ENCODE assay signal across 27 mouse cellular contexts in the genomic region with DNA sequence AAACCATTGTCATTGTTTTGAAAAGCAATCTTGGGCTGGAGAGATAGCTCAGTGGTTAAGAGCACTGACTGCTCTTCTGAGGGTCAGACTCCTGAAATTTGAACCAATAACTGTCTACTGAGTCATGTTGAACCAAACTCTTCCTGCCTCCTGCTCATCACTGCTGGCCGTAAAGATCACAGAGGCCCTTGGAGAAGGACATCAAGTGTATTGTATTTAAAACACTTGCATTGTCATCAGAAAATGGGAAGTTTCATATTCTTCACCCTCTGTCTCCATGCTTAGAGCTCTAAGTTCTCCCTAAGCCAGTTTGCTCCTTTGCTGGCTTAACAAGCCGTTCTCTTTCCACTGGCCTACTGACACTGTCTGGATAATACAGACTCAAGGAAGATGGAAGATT. TPM values are rescaled to one million over a fixed set of nuclear protein-coding genes. Genes with fewer than 3 reads are reported as not detected.
A peak's percentile ranks its signal among the peaks of the same experiment; 100 is the strongest.
DNase-seq lines count a peak whose midpoint lies in the region; ATAC-seq and TF ChIP-seq lines count a peak whose summit lies in the region.
"Had no signal": no experiment of that assay in that cellular context is flagged by ENCODE, and none has a peak within 500 bp of the region (broad histone marks: within the 10 kb centered on the region; RNA-seq: fewer than 3 reads in every experiment).

No protein-coding gene starts in this region.

- no peak for TF ChIP-seq CTCF in bone marrow, adult 2 months (IDR thresholded peaks at IDR 0.05; ENCODE audit: control insufficient read depth, insufficient read depth, low read length)
- no peak for TF ChIP-seq CTCF in hindbrain, postnatal 0 days (IDR thresholded peaks at IDR 0.05; ENCODE audit: low read depth)

- H3K9me3 ChIP-seq in hindbrain, postnatal 0 days (ENCODE audit: low read length) = no peaks in the 10 kb centered on the region
- H3K9me3 ChIP-seq: embryonic facial prominence, embryonic 12.5 days; embryonic facial prominence, embryonic 15.5 days; forebrain, embryonic 15.5 days; heart, embryonic 10.5 days; heart, embryonic 13.5 days had no signal

- DNase-seq in adrenal gland, adult 18-20 months (ENCODE audit: low spot score in 2 of 2) = no peak
- DNase-seq in hindbrain, postnatal 0 days (ENCODE audit: low spot score) = no peak
- no peak for DNase-seq in adrenal gland, postnatal 10 days
- DNase-seq: adrenal gland, postnatal 25 days; cerebellum, adult 11 months; cerebellum, adult 2 months; cerebellum, adult 9-11 months; cerebellum, postnatal 25 days; gastrocnemius, postnatal 25 days; heart, adult 2 months; heart, postnatal 14 days; heart, postnatal 4 days had no signal

- no peaks in the 10 kb centered on the region for H3K27me3 ChIP-seq in myocyte (ENCODE audit: control insufficient read depth, insufficient read depth, insufficient read length)
- H3K27me3 ChIP-seq in hindbrain, postnatal 0 days (ENCODE audit: insufficient read depth, low read length) = no peaks in the 10 kb centered on the region
- H3K27me3 ChIP-seq: embryonic facial prominence, embryonic 12.5 days; embryonic facial prominence, embryonic 15.5 days; forebrain, embryonic 15.5 days; heart, embryonic 13.5 days; Patski had no signal

- no peak overlapping the region for H3K4me3 ChIP-seq in bone marrow, adult 2 months (replicated peaks; ENCODE audit: control insufficient read depth, low read depth, low read length)
- H3K4me3 ChIP-seq in macrophage (ENCODE audit: inconsistent target) = no peak overlapping the region
- H3K4me3 ChIP-seq in myocyte = no peak overlapping the region
- no peak overlapping the region for H3K4me3 ChIP-seq in hindbrain, postnatal 0 days (ENCODE audit: low read length)
- H3K4me3 ChIP-seq: embryonic facial prominence, embryonic 12.5 days; embryonic facial prominence, embryonic 15.5 days; forebrain, embryonic 15.5 days; heart, adult 2 months; heart, embryonic 10.5 days; heart, embryonic 13.5 days had no signal

- H3K79me2 ChIP-seq in macrophage (ENCODE audit: inconsistent target) (no peaks in the 10 kb centered on the region), myocyte (ENCODE audit: control insufficient read depth, insufficient read depth) (no peaks in the 10 kb centered on the region)

- H3ac ChIP-seq in myocyte (ENCODE audit: control insufficient read depth, insufficient read length) = no peak overlapping the region

- peak overlapping the region; percentile 49; the same call in 1 of the 2 replicates for H3K27ac ChIP-seq in bone marrow, adult 2 months (ENCODE audit: control insufficient read depth, insufficient read depth, low read depth, low read length, poor library complexity)
- peak overlapping the region; percentile 19; the same call in 1 of the 2 replicates for H3K27ac ChIP-seq in macrophage
- H3K27ac ChIP-seq in hindbrain, postnatal 0 days = no peak overlapping the region
- H3K27ac ChIP-seq: embryonic facial prominence, embryonic 12.5 days; embryonic facial prominence, embryonic 15.5 days; forebrain, embryonic 15.5 days; heart, adult 2 months; heart, embryonic 10.5 days; heart, embryonic 13.5 days; hindbrain, embryonic 14.5 days had no signal

- no peak for TF ChIP-seq POLR2A in bone marrow, adult 2 months (IDR thresholded peaks at IDR 0.05; ENCODE audit: borderline replicate concordance, control insufficient read depth, low read depth, low read length)
- no peak for TF ChIP-seq POLR2A in myocyte (IDR thresholded peaks at IDR 0.05; ENCODE audit: insufficient read length, low read depth)

- no peak for ATAC-seq in hindbrain, postnatal 0 days
- ATAC-seq: forebrain, embryonic 15.5 days; Patski had no signal

- 29% methylated on average over 2 of the region's 2 CpGs for WGBS in bone marrow, adult 2 months
- 16% methylated on average over 2 of the region's 2 CpGs for WGBS in macrophage (ENCODE audit: missing documents)
- WGBS in hindbrain, postnatal 0 days = 92% methylated on average over 2 of the region's 2 CpGs

- H3K9ac ChIP-seq in hindbrain, postnatal 0 days (replicated peaks; ENCODE audit: low read length) = no peak overlapping the region
- H3K9ac ChIP-seq: embryonic facial prominence, embryonic 12.5 days; embryonic facial prominence, embryonic 15.5 days; forebrain, embryonic 15.5 days; heart, embryonic 13.5 days; hindbrain, embryonic 14.5 days had no signal

- peak overlapping the region; percentile 43 for H3K4me2 ChIP-seq in myocyte (ENCODE audit: low read depth)
- no peak overlapping the region for H3K4me2 ChIP-seq in hindbrain, postnatal 0 days (ENCODE audit: low read depth, low read length)
- H3K4me2 ChIP-seq: embryonic facial prominence, embryonic 12.5 days; embryonic facial prominence, embryonic 15.5 days; forebrain, embryonic 15.5 days; heart, embryonic 13.5 days; hindbrain, embryonic 14.5 days had no signal

- H3K36me3 ChIP-seq in macrophage (ENCODE audit: inconsistent target) (no peaks in the 10 kb centered on the region), myocyte (ENCODE audit: control insufficient read depth, insufficient read depth) (no peaks in the 10 kb centered on the region)
- no peaks in the 10 kb centered on the region for H3K36me3 ChIP-seq in hindbrain, postnatal 0 days (ENCODE audit: insufficient read depth, low read length)
- H3K36me3 ChIP-seq: embryonic facial prominence, embryonic 12.5 days; embryonic facial prominence, embryonic 15.5 days; forebrain, embryonic 15.5 days; heart, embryonic 10.5 days; heart, embryonic 13.5 days had no signal

- H3K4me1 ChIP-seq in bone marrow, adult 2 months (ENCODE audit: control insufficient read depth, insufficient read depth, low read length) = no peaks in the 10 kb centered on the region; the same call in 1 of the 2 replicates
- no peaks in the 10 kb centered on the region for H3K4me1 ChIP-seq in hindbrain, postnatal 0 days (ENCODE audit: insufficient read depth, low read length)
- H3K4me1 ChIP-seq: embryonic facial prominence, embryonic 12.5 days; embryonic facial prominence, embryonic 15.5 days; forebrain, embryonic 15.5 days; heart, embryonic 10.5 days; heart, embryonic 13.5 days had no signal

TF ChIP-seq in myocyte, 11 proteins besides CTCF, POLR2A, EP300 and RAD21 (continues in another document):
- TF ChIP-seq MYOG (IDR thresholded peaks at IDR 0.05; ENCODE audit: control insufficient read depth in 1 of 3, insufficient read depth in 1 of 3, insufficient read length in 2 of 3, low read depth in 2 of 3) (no peak), TCF3 (IDR thresholded peaks at IDR 0.05; ENCODE audit: insufficient read length, low read depth) (no peak), E2F4 (IDR thresholded peaks at IDR 0.05; ENCODE audit: insufficient read depth) (no peak)

RNA-seq across cellular contexts. Expression of gene Hexa, which starts 11.1 kb away (rescaled TPM):
- 41.8 and 98.1 TPM in 2 replicates for polyA plus RNA-seq in bone marrow, adult 2 months (2011; ENCODE audit: insufficient read depth, insufficient read length, low replicate concordance, missing spikeins)
- total RNA-seq in macrophage (2018; cell fraction: chromatin; rRNA removed) = 100 to 1,000 TPM in 19 of 26 experiments, 10 to 100 TPM in 7; 71.9 to 287 (median 128) TPM
- 1,000 to 10,000 TPM in 13 of 26 experiments, 100 to 1,000 TPM in 13; 647 to 1,881 (median 1,128) TPM for total RNA-seq in macrophage (2018; cell fraction: cytosol; rRNA removed)
- 1,000 to 10,000 TPM in 2 of 26 experiments, 100 to 1,000 TPM in 24; 203 to 1,284 (median 683) TPM for total RNA-seq in macrophage (2018; cell fraction: nucleus; rRNA removed)
- 1,167 to 1,761 TPM (median 1,697 TPM) in 3 replicates for polyA plus RNA-seq in macrophage (2018)
- polyA plus RNA-seq in myocyte (2012; fragmentation: generic; extraction: Trizol) = 131 TPM
- 100 to 1,000 TPM; 110 to 154 TPM for total RNA-seq in adrenal gland, adult 18-20 months (2021)
- 52.9 and 54.8 TPM in 2 replicates for total RNA-seq in hindbrain, postnatal 0 days (2014; rRNA removed)
- polyA plus RNA-seq in hindbrain, postnatal 0 days (2015; fragmentation: Nextera tagmentation; extraction: Ambion mirVana) = 52.7 and 53.1 TPM in 2 replicates
- total RNA-seq in adrenal gland, postnatal 10 days (2021) = 10 to 100 TPM; 70.7 to 71.7 TPM

RNA-seq across cellular contexts. Expression of gene Tmem202, which starts 11.4 kb away (rescaled TPM):
- not detected in 2 replicates for polyA plus RNA-seq in bone marrow, adult 2 months (2011; ENCODE audit: insufficient read depth, insufficient read length, low replicate concordance, missing spikeins)
- total RNA-seq in macrophage (2018; cell fraction: chromatin; rRNA removed) = 1 to 10 TPM in 23 of 26 experiments, under 1 TPM in 2, not detected in 1; 0.57 to 9.3 (median 3.9) TPM
- total RNA-seq in macrophage (2018; cell fraction: cytosol; rRNA removed) = 1 to 10 TPM; 2.9 to 6.7 (median 4.3) TPM
- total RNA-seq in macrophage (2018; cell fraction: nucleus; rRNA removed) = 1 to 10 TPM; 1.4 to 8.6 (median 3.1) TPM
- polyA plus RNA-seq in macrophage (2018) = 4.2 to 5.7 TPM (median 5.0 TPM) in 3 replicates
- polyA plus RNA-seq in myocyte (2012; fragmentation: generic; extraction: Trizol) = 1.2 TPM
- total RNA-seq in adrenal gland, adult 18-20 months (2021) = 1 to 10 TPM; 2.9 to 3.1 TPM
- total RNA-seq in hindbrain, postnatal 0 days (2014; rRNA removed) = 1.5 and 3.7 TPM in 2 replicates
- 1.1 and 1.6 TPM in 2 replicates for polyA plus RNA-seq in hindbrain, postnatal 0 days (2015; fragmentation: Nextera tagmentation; extraction: Ambion mirVana)
- 1 to 10 TPM in 1 of 2 experiments, under 1 TPM in 1; 0.88 to 1.6 TPM for total RNA-seq in adrenal gland, postnatal 10 days (2021)
- total RNA-seq: common myeloid progenitor, adult 5-6 weeks; ES-E14 had no signal
- polyA plus RNA-seq: embryonic facial prominence, embryonic 12.5 days; embryonic facial prominence, embryonic 15.5 days; forebrain, embryonic 11.5 days; intestine, embryonic 14.5 days had no signal

RNA-seq across cellular contexts. Expression of gene Arih1, which starts 41.9 kb away (rescaled TPM):
- polyA plus RNA-seq in bone marrow, adult 2 months (2011; ENCODE audit: insufficient read depth, insufficient read length, low replicate concordance, missing spikeins) = 16.9 and 27.9 TPM in 2 replicates
- 100 to 1,000 TPM; 206 to 360 (median 241) TPM for total RNA-seq in macrophage (2018; cell fraction: chromatin; rRNA removed)
- 10 to 100 TPM; 48.6 to 65.6 (median 56.2) TPM for total RNA-seq in macrophage (2018; cell fraction: cytosol; rRNA removed)
- total RNA-seq in macrophage (2018; cell fraction: nucleus; rRNA removed) = 100 to 1,000 TPM in 20 of 26 experiments, 10 to 100 TPM in 6; 84.9 to 214 (median 123) TPM
- 36.6 to 40.2 TPM (median 36.8 TPM) in 3 replicates for polyA plus RNA-seq in macrophage (2018)
- polyA plus RNA-seq in myocyte (2012; fragmentation: generic; extraction: Trizol) = 38.1 TPM
- 100 to 1,000 TPM; 113 to 143 TPM for total RNA-seq in adrenal gland, adult 18-20 months (2021)
- 34.4 and 40.3 TPM in 2 replicates for total RNA-seq in hindbrain, postnatal 0 days (2014; rRNA removed)
- polyA plus RNA-seq in hindbrain, postnatal 0 days (2015; fragmentation: Nextera tagmentation; extraction: Ambion mirVana) = 7.4 and 9.3 TPM in 2 replicates
- total RNA-seq in adrenal gland, postnatal 10 days (2021) = 10 to 100 TPM; 87.0 to 99.7 TPM

RNA-seq across cellular contexts. Expression of gene Celf6, which starts 49.4 kb away (rescaled TPM):
- polyA plus RNA-seq in bone marrow, adult 2 months (2011; ENCODE audit: insufficient read depth, insufficient read length, low replicate concordance, missing spikeins) = not detected in 2 replicates
- total RNA-seq in macrophage (2018; cell fraction: chromatin; rRNA removed) = under 1 TPM in 1 of 26 experiments, not detected in 25; 0.44 TPM
- total RNA-seq in macrophage (2018; cell fraction: cytosol; rRNA removed) = under 1 TPM in 1 of 26 experiments, not detected in 25; under 0.01 TPM
- under 1 TPM in 1 of 26 experiments, not detected in 25; 0.27 TPM for total RNA-seq in macrophage (2018; cell fraction: nucleus; rRNA removed)
- polyA plus RNA-seq in macrophage (2018) (not detected in 3 replicates), myocyte (2012; fragmentation: generic; extraction: Trizol) (not detected)
- total RNA-seq in adrenal gland, adult 18-20 months (2021) = 1 to 10 TPM; 5.0 to 5.7 TPM
- 82.3 and 91.7 TPM in 2 replicates for total RNA-seq in hindbrain, postnatal 0 days (2014; rRNA removed)
- polyA plus RNA-seq in hindbrain, postnatal 0 days (2015; fragmentation: Nextera tagmentation; extraction: Ambion mirVana) = 40.1 and 40.9 TPM in 2 replicates
- total RNA-seq in adrenal gland, postnatal 10 days (2021) = 1 to 10 TPM; 5.1 to 8.0 TPM
- total RNA-seq: common myeloid progenitor, adult 5-6 weeks; gastrocnemius, adult 8-10 months; gastrocnemius, postnatal 25 days; heart, adult 2 months had no signal
- polyA plus RNA-seq: heart, adult 2 months; heart, embryonic 10.5 days; Patski had no signal
